Mouse (Mus musculus): Measurements from ENCODE around the gene Cenph. TPM values are rescaled to one million over a fixed set of nuclear protein-coding genes. Genes with fewer than 3 reads are reported as not detected.
"Not testable (repeated sequence)": the region's sequence is repeated elsewhere in the genome, so short reads cannot be mapped to it uniquely, and the experiment has no call there.

Gene Cenph
- 17.4 and 20.9 TPM in 2 replicates for polyA plus RNA-seq (2011; ENCODE audit: insufficient read length, low read depth, missing spikeins)

- peak; percentile 40; the same call in 1 of the 2 replicates for TF ChIP-seq POLR2A (IDR thresholded peaks at IDR 0.05; ENCODE audit: low read depth, low read length)
- TF ChIP-seq CTCF (IDR thresholded peaks at IDR 0.05; ENCODE audit: borderline replicate concordance, insufficient read depth, low read length) = no peak
- H3K4me3 ChIP-seq (ENCODE audit: insufficient read depth, low read length) = peak within 1 kb of the TSS; percentile 79
- H3K4me1 ChIP-seq (ENCODE audit: control insufficient read depth, insufficient read depth, low read length) = no peaks in the 10 kb centered on the region
- no peak within 1 kb of the TSS for H3K27ac ChIP-seq (ENCODE audit: insufficient read depth, low read length)
Measured at GRCm38 (mm10) chr13:100775252-100776055, at the start of gene Cenph. Gene Cenph (minus strand): TSS chr13:100775899.

GRCm38 (mm10) chr13:100824916-100825315 is 49.2 kb upstream of the Cenph start:
- H3K27ac ChIP-seq (ENCODE audit: insufficient read depth, low read length) = no peak overlapping the region
- no peak overlapping the region for H3K4me3 ChIP-seq (ENCODE audit: insufficient read depth, low read length)
- no peaks in the 10 kb centered on the region for H3K4me1 ChIP-seq (ENCODE audit: control insufficient read depth, insufficient read depth, low read length)
- TF ChIP-seq POLR2A (IDR thresholded peaks at IDR 0.05; ENCODE audit: low read depth, low read length) (no peak), CTCF (IDR thresholded peaks at IDR 0.05; ENCODE audit: borderline replicate concordance, insufficient read depth, low read length) (no peak)

- H3K27ac ChIP-seq (ENCODE audit: insufficient read depth, low read length) = no peak overlapping the region
- no peak overlapping the region for H3K4me3 ChIP-seq (ENCODE audit: insufficient read depth, low read length)
- no peak for TF ChIP-seq POLR2A (IDR thresholded peaks at IDR 0.05; ENCODE audit: low read depth, low read length)
- TF ChIP-seq CTCF (IDR thresholded peaks at IDR 0.05; ENCODE audit: borderline replicate concordance, insufficient read depth, low read length) = no peak
- no peaks in the 10 kb centered on the region for H3K4me1 ChIP-seq (ENCODE audit: control insufficient read depth, insufficient read depth, low read length)
Measured at GRCm38 (mm10) chr13:100824306-100824705, 48.6 kb upstream of the Cenph start.

- Histone ChIP-seq H3K4me3 (ENCODE audit: insufficient read depth, low read length) (no peak overlapping the region), H3K27ac (ENCODE audit: insufficient read depth, low read length) (no peak overlapping the region), H3K4me1 (ENCODE audit: control insufficient read depth, insufficient read depth, low read length) (no peaks in the 10 kb centered on the region)
- no peak for TF ChIP-seq POLR2A (IDR thresholded peaks at IDR 0.05; ENCODE audit: low read depth, low read length)
- no peak for TF ChIP-seq CTCF (IDR thresholded peaks at IDR 0.05; ENCODE audit: borderline replicate concordance, insufficient read depth, low read length)
Measured at GRCm38 (mm10) chr13:100823863-100824262, 48.2 kb upstream of the Cenph start.

- Histone ChIP-seq H3K27ac (ENCODE audit: insufficient read depth, low read length) (no peak overlapping the region), H3K4me1 (ENCODE audit: control insufficient read depth, insufficient read depth, low read length) (no peaks in the 10 kb centered on the region; the same call in 1 of the 2 replicates), H3K4me3 (ENCODE audit: insufficient read depth, low read length) (no peak overlapping the region)
- no peak for TF ChIP-seq CTCF (IDR thresholded peaks at IDR 0.05; ENCODE audit: borderline replicate concordance, insufficient read depth, low read length)
- no peak for TF ChIP-seq POLR2A (IDR thresholded peaks at IDR 0.05; ENCODE audit: low read depth, low read length)
Measured at GRCm38 (mm10) chr13:100814451-100814850, 38.8 kb upstream of the Cenph start.

GRCm38 (mm10) chr13:100805776-100806175 is 30.1 kb upstream of the Cenph start:
- no peak for TF ChIP-seq CTCF (IDR thresholded peaks at IDR 0.05; ENCODE audit: borderline replicate concordance, insufficient read depth, low read length)
- TF ChIP-seq POLR2A (IDR thresholded peaks at IDR 0.05; ENCODE audit: low read depth, low read length) = no peak
- Histone ChIP-seq H3K27ac (ENCODE audit: insufficient read depth, low read length) (no peak overlapping the region), H3K4me1 (ENCODE audit: control insufficient read depth, insufficient read depth, low read length) (no peaks in the 10 kb centered on the region), H3K4me3 (ENCODE audit: insufficient read depth, low read length) (no peak overlapping the region)

GRCm38 (mm10) chr13:100797171-100797570 is 21.5 kb upstream of the Cenph start:
- Histone ChIP-seq H3K4me1 (ENCODE audit: control insufficient read depth, insufficient read depth, low read length) (no peaks in the 10 kb centered on the region), H3K27ac (ENCODE audit: insufficient read depth, low read length) (no peak overlapping the region), H3K4me3 (ENCODE audit: insufficient read depth, low read length) (no peak overlapping the region)
- TF ChIP-seq CTCF (IDR thresholded peaks at IDR 0.05; ENCODE audit: borderline replicate concordance, insufficient read depth, low read length) (no peak), POLR2A (IDR thresholded peaks at IDR 0.05; ENCODE audit: low read depth, low read length) (no peak)

- H3K4me1 ChIP-seq (ENCODE audit: control insufficient read depth, insufficient read depth, low read length) = 0 out of 2 replicates have a peak, but pooled peaks cover 3% of the 10 kb centered on the region
- no peak for TF ChIP-seq CTCF (IDR thresholded peaks at IDR 0.05; ENCODE audit: borderline replicate concordance, insufficient read depth, low read length)
- TF ChIP-seq POLR2A (IDR thresholded peaks at IDR 0.05; ENCODE audit: low read depth, low read length) = no peak
- H3K27ac ChIP-seq (ENCODE audit: insufficient read depth, low read length) = no peak overlapping the region
- no peak overlapping the region for H3K4me3 ChIP-seq (ENCODE audit: insufficient read depth, low read length)
Measured at GRCm38 (mm10) chr13:100789083-100789482, 13.4 kb upstream of the Cenph start.

GRCm38 (mm10) chr13:100788057-100788456 is 12.4 kb upstream of the Cenph start:
- not testable (repeated sequence) for H3K4me3 ChIP-seq (ENCODE audit: insufficient read depth, low read length); H3K4me1 ChIP-seq (ENCODE audit: control insufficient read depth, insufficient read depth, low read length); H3K27ac ChIP-seq (ENCODE audit: insufficient read depth, low read length)

GRCm38 (mm10) chr13:100787316-100788010 is 11.8 kb upstream of the Cenph start:
- Histone ChIP-seq H3K4me3 (ENCODE audit: insufficient read depth, low read length) (no peak overlapping the region), H3K4me1 (ENCODE audit: control insufficient read depth, insufficient read depth, low read length) (peaks cover 3% of the 10 kb centered on the region; the same call in 1 of the 2 replicates), H3K27ac (ENCODE audit: insufficient read depth, low read length) (no peak overlapping the region)
- TF ChIP-seq POLR2A (IDR thresholded peaks at IDR 0.05; ENCODE audit: low read depth, low read length) = no peak
- TF ChIP-seq CTCF (IDR thresholded peaks at IDR 0.05; ENCODE audit: borderline replicate concordance, insufficient read depth, low read length) = no peak

All from embryonic fibroblast, embryonic 13.5 days (primary cell).